Mouse (Mus musculus) cerebellum, adult 2 months (tissue): ENCODE measurements around the gene Lefty2.

Experiments
- CTCF ChIP-seq: fragments of 200-500 bp; IDR thresholded peaks from 2 replicates; pipeline ENCODE4 v1.5.1; 2011; ENCODE audit warnings: low read depth, mild to moderate bottlenecking, control low read depth, low read length, moderate library complexity, borderline replicate concordance; ENCODE audit not compliant: insufficient read depth
- POLR2A ChIP-seq: fragments of 200-500 bp; IDR thresholded peaks from 2 replicates; pipeline ENCODE4 v1.6.1; 2011; ENCODE audit warnings: low read length, control low read depth, borderline replicate concordance; ENCODE audit not compliant: insufficient read depth

GRCm38 (mm10) chr1:180929599-180929998, 36.7 kb downstream of the Lefty2 start:
- TF ChIP-seq POLR2A (no peak), CTCF (no peak)
